21 mouse cellular contexts compared by ENCODE assay signal in genomic region chr3:98443924-98444323, GRCm38 (mm10). TPM values are rescaled to one million over a fixed set of nuclear protein-coding genes. Genes with fewer than 3 reads are reported as not detected.
DNase-seq lines count a peak whose midpoint lies in the region; ATAC-seq and TF ChIP-seq lines count a peak whose summit lies in the region.
"Not testable (repeated sequence)": the region's sequence is repeated elsewhere in the genome, so short reads cannot be mapped to it uniquely, and the experiment has no call there.
"Had no signal": no experiment of that assay in that cellular context is flagged by ENCODE, and none has a peak within 500 bp of the region (broad histone marks: within the 10 kb centered on the region; RNA-seq: fewer than 3 reads in every experiment).

No protein-coding gene starts in this region.

- not testable (repeated sequence) for H3K4me3 ChIP-seq in midbrain, embryonic 15.5 days

- not testable (repeated sequence) for H3K4me1 ChIP-seq in midbrain, embryonic 15.5 days

- WGBS in midbrain, embryonic 15.5 days, result 73% methylated on average over 1 of the region's 1 CpGs

- in situ Hi-C loops in Patski (cut with MboI; ENCODE audit: low pct_unique_long_range_greater_than_20kb), result not testable (repeated sequence)

- H3K9ac ChIP-seq in midbrain, embryonic 15.5 days, result not testable (repeated sequence)

- not testable (repeated sequence) for DNase-seq in Patski (ENCODE audit: low read depth, low spot score)

- not testable (repeated sequence) for TF ChIP-seq CTCF in Patski (IDR thresholded peaks at IDR 0.05)

- not testable (repeated sequence) for H3K27ac ChIP-seq in midbrain, embryonic 15.5 days

- H3K36me3 ChIP-seq in midbrain, embryonic 15.5 days (replicated peaks), result not testable (repeated sequence)

- H3K9me3 ChIP-seq in midbrain, embryonic 15.5 days, result not testable (repeated sequence)

- POLR2A ChIA-PET in Patski (lab: Charles Lee), result not testable (repeated sequence)

- H3K27me3 ChIP-seq in Patski; midbrain, embryonic 15.5 days (replicated peaks): not testable (repeated sequence)

- peak; percentile 12 for ATAC-seq in Patski
- ATAC-seq in common myeloid progenitor, adult 5-6 weeks (replicated peaks; ENCODE audit: low read depth, poor library complexity, severe bottlenecking), result peak; percentile 54
- peak; percentile 68 for ATAC-seq in granulocyte monocyte progenitor cell, adult 5-6 weeks (replicated peaks; ENCODE audit: poor library complexity, severe bottlenecking)
- ATAC-seq in hematopoietic stem cell, adult 5-6 weeks (replicated peaks in 1 of 2; ENCODE audit: insufficient read depth in 1 of 2, low FRiP score in 2 of 2, low TSS enrichment in 1 of 2, low read depth in 1 of 2, poor library complexity in 2 of 2, severe bottlenecking in 2 of 2), result peak; percentile 36 to 50; a peak in 1 of 4 replicates
- peak; percentile 44 for ATAC-seq in megakaryocyte progenitor cell, adult 5-6 weeks (replicated peaks; ENCODE audit: poor library complexity)
- 0 out of 2 replicates have a peak, but pooled peaks have one; percentile 42 for ATAC-seq in midbrain, embryonic 15.5 days (replicated peaks)
- 0 out of 2 replicates have a peak, but pooled peaks have one; percentile 35 for ATAC-seq in monocyte, adult 5-6 weeks (replicated peaks; ENCODE audit: insufficient number of reproducible peaks, low FRiP score, low TSS enrichment, poor library complexity, severe bottlenecking)

- CTCF ChIA-PET in Patski (lab: Charles Lee), result interaction anchor here (2.4 kb wide), 1 partner anchor 63 kb away, joined by 15 read pairs; the partner anchor contains the start of gene Zfp697

- H3K4me2 ChIP-seq in midbrain, embryonic 15.5 days, result not testable (repeated sequence)

RNA-seq across cellular contexts. Expression of gene Gm4450, which starts 13.0 kb away (rescaled TPM):
- polyA plus RNA-seq in Patski (2021), result 0.30 TPM
- total RNA-seq in common myeloid progenitor, adult 5-6 weeks (2017), result not detected in 2 replicates
- not detected in 2 replicates for total RNA-seq in granulocyte monocyte progenitor cell, adult 5-6 weeks (2014; fragmentation: Nextera tagmentation)
- not detected in 2 replicates for total RNA-seq in granulocyte monocyte progenitor cell, adult 5-6 weeks (2017)
- total RNA-seq in hematopoietic stem cell, adult 5-6 weeks (2017), result not detected in 2 replicates
- total RNA-seq in megakaryocyte progenitor cell, adult 5-6 weeks (2015), result not detected in 2 replicates
- total RNA-seq in megakaryocyte progenitor cell, adult 5-6 weeks (2017), result not detected in 2 replicates
- polyA plus RNA-seq in midbrain, embryonic 15.5 days (2015; fragmentation: Nextera tagmentation; extraction: Ambion mirVana), result 0.31 TPM in 1 of 2 replicates, not detected in the other
- not detected in 3 replicates for total RNA-seq in monocyte, adult 5-6 weeks (2017)
- total RNA-seq: adrenal gland, adult 18-20 months; adrenal gland, adult 2 months; adrenal gland, adult 8-10 months; adrenal gland, postnatal 25 days; adrenal gland, postnatal 36 days; CH12.LX; ES-E14; G1E; MEL had no signal
- polyA plus RNA-seq: activated CD4-positive, CD25-positive, alpha-beta regulatory T cell, adult 4 months; adrenal gland, adult 2 months; brain, embryonic 14.5 days; C2C12; CD4-positive, CD25-positive, alpha-beta regulatory T cell, adult 4 months; cerebellum, adult 2 months; G1E had no signal

Comparison
In these comparisons a context has a peak if more than half of its experiments do, and no peak if none do; other contexts are left out.
1. ATAC-seq: peak in every context shown above with its lines; median percentile 68 in granulocyte monocyte progenitor cell, adult 5-6 weeks; 54 in common myeloid progenitor, adult 5-6 weeks; 44 in megakaryocyte progenitor cell, adult 5-6 weeks; 43 in hematopoietic stem cell, adult 5-6 weeks; 42 in midbrain, embryonic 15.5 days; 35 in monocyte, adult 5-6 weeks; 12 in Patski.